ENCODE assay signal across 26 mouse cellular contexts in the genomic region with DNA sequence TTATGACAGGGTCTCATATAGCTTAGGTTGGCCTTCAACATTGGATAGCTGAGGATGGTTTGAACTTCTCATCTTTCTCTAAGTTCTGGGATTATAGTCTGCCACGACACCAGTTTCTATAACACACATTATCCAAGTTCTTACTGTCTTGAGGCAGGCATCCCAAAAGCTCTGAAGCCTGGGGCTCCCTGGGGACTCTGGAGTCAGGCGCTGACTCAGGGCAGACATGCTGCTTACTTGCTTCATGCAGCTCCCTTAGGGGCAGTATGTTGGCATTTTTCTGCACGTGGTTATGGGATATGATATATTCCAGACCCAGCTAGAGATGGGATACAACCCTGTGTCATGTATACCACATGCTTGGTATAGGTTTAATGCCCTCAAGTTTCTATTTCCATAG. TPM values are rescaled to one million over a fixed set of nuclear protein-coding genes. Genes with fewer than 3 reads are reported as not detected.
DNase-seq lines count a peak whose midpoint lies in the region.
"Had no signal": no experiment of that assay in that cellular context is flagged by ENCODE, and none has a peak within 500 bp of the region (broad histone marks: within the 10 kb centered on the region; RNA-seq: fewer than 3 reads in every experiment).

No protein-coding gene starts in this region.

- H3K4me3 ChIP-seq in macrophage (ENCODE audit: inconsistent target): no peak overlapping the region
- H3K4me3 ChIP-seq: embryonic facial prominence, embryonic 12.5 days; embryonic facial prominence, embryonic 15.5 days; forebrain, embryonic 12.5 days; forebrain, embryonic 15.5 days; heart, adult 2 months; heart, embryonic 10.5 days; heart, embryonic 13.5 days had no signal

- 87% methylated on average over 3 of the region's 3 CpGs for WGBS in macrophage (ENCODE audit: missing documents)

- DNase-seq in adrenal gland, postnatal 10 days: peak; percentile 58
- DNase-seq in adrenal gland, adult 2 months: no peak
- DNase-seq in 3T3-L1 (ENCODE audit: low read depth, low spot score) (peak; percentile 90), NIH3T3 (ENCODE audit: low read depth) (peak; percentile 85)
- DNase-seq in spleen, postnatal 14 days (ENCODE audit: low spot score in 2 of 2): no peak
- no peak for DNase-seq in layer of hippocampus, postnatal 14 days (ENCODE audit: low spot score in 2 of 2)
- DNase-seq in thymus, postnatal 10 days (ENCODE audit: low spot score in 2 of 2): no peak
- DNase-seq: B cell, adult 2 months; cerebellum, adult 11 months; cerebellum, adult 2 months; cerebellum, adult 9-11 months; cerebellum, postnatal 25 days; gastrocnemius, postnatal 10 days; gastrocnemius, postnatal 36 days; heart, adult 2 months; heart, postnatal 14 days; heart, postnatal 4 days had no signal

- peaks cover 49% of the 10 kb centered on the region for H3K79me2 ChIP-seq in macrophage (ENCODE audit: inconsistent target)

- peaks cover 39% of the 10 kb centered on the region for H3K36me3 ChIP-seq in macrophage (ENCODE audit: inconsistent target)

- peak overlapping the region; percentile 52; the same call in 1 of the 2 replicates for H3K27ac ChIP-seq in macrophage
- H3K27ac ChIP-seq: embryonic facial prominence, embryonic 12.5 days; embryonic facial prominence, embryonic 15.5 days; forebrain, embryonic 12.5 days; forebrain, embryonic 15.5 days; heart, adult 2 months; heart, embryonic 10.5 days; heart, embryonic 13.5 days; hindbrain, embryonic 14.5 days; hindbrain, postnatal 0 days had no signal

RNA-seq across cellular contexts. Expression of gene Tm9sf4, which starts 18.9 kb away (rescaled TPM):
- 10 to 100 TPM; 88.3 to 96.8 TPM for total RNA-seq in adrenal gland, postnatal 10 days (2021)
- total RNA-seq in adrenal gland, adult 2 months (2021): 100 to 1,000 TPM; 104 to 121 TPM
- 40.8 and 66.2 TPM in 2 replicates for polyA plus RNA-seq in adrenal gland, adult 2 months (2012; rRNA removed)
- total RNA-seq in macrophage (2018; cell fraction: chromatin; rRNA removed): 100 to 1,000 TPM; 206 to 532 (median 312) TPM
- total RNA-seq in macrophage (2018; cell fraction: cytosol; rRNA removed): 100 to 1,000 TPM; 104 to 167 (median 140) TPM
- 100 to 1,000 TPM; 197 to 420 (median 240) TPM for total RNA-seq in macrophage (2018; cell fraction: nucleus; rRNA removed)
- 93.5 to 244 TPM (median 125 TPM) in 3 replicates for polyA plus RNA-seq in macrophage (2018)
- total RNA-seq in layer of hippocampus, postnatal 14 days (2021): 10 to 100 TPM; 93.0 to 93.3 TPM

RNA-seq across cellular contexts. Expression of gene Tspyl3, which starts 45.3 kb away (rescaled TPM):
- total RNA-seq in adrenal gland, postnatal 10 days (2021): 1 to 10 TPM; 4.2 to 5.5 TPM
- total RNA-seq in adrenal gland, adult 2 months (2021): 1 to 10 TPM; 1.9 to 3.9 TPM
- 3.6 and 4.0 TPM in 2 replicates for polyA plus RNA-seq in adrenal gland, adult 2 months (2012; rRNA removed)
- 1 to 10 TPM; 2.0 to 8.6 (median 4.8) TPM for total RNA-seq in macrophage (2018; cell fraction: chromatin; rRNA removed)
- 1 to 10 TPM; 3.9 to 7.4 (median 5.7) TPM for total RNA-seq in macrophage (2018; cell fraction: cytosol; rRNA removed)
- 10 to 100 TPM in 5 of 26 experiments, 1 to 10 TPM in 21; 3.1 to 13.7 (median 7.6) TPM for total RNA-seq in macrophage (2018; cell fraction: nucleus; rRNA removed)
- polyA plus RNA-seq in macrophage (2018): 3.4 to 5.4 TPM (median 4.4 TPM) in 3 replicates
- total RNA-seq in layer of hippocampus, postnatal 14 days (2021): 10 to 100 TPM; 25.7 to 26.1 TPM

Comparison
In these comparisons a context has a peak if more than half of its experiments do, and no peak if none do; other contexts are left out.
1. DNase-seq: peak in adrenal gland, postnatal 10 days (single experiment), 3T3-L1 (single experiment) and NIH3T3 (single experiment); none in adrenal gland, adult 2 months (single experiment), spleen, postnatal 14 days (0 of 2), layer of hippocampus, postnatal 14 days (0 of 2) and thymus, postnatal 10 days (0 of 2).
2. RNA of gene Tspyl3, which starts 45.3 kb away (total RNA-seq): 25.7 to 26.1 TPM in layer of hippocampus, postnatal 14 days; 4.2 to 5.5 TPM in adrenal gland, postnatal 10 days and 1.9 to 3.9 TPM in adrenal gland, adult 2 months; every median in the first group is over 4 times any median in the second.